Mouse (Mus musculus) midbrain, embryonic 16.5 days (tissue): Measurements from ENCODE around the gene Ror1. TPM values are rescaled to one million over a fixed set of nuclear protein-coding genes. Genes with fewer than 3 reads are reported as not detected.

ENCODE experiments used
- ATAC-seq: fragments of 200-750 bp; cut with Nextera tagmentation; 2 replicates; pipeline ENCODE4 v1.8.0; 2017; ENCODE audit warnings: moderate TSS enrichment
- H3K27ac ChIP-seq: fragments of 300-500 bp; sonication (generic); 2 replicates; pipeline ENCODE4 v1.5.1; 2014; ENCODE audit warnings: mild to moderate bottlenecking, low read length, mixed read lengths
- H3K27me3 ChIP-seq: fragments of 300-500 bp; sonication (generic); 2 replicates; pipeline ENCODE4 v1.6.1; 2014; ENCODE audit warnings: low read depth, low read length, mixed read lengths; ENCODE audit not compliant: control insufficient read depth, insufficient read depth
- H3K36me3 ChIP-seq: fragments of 300-500 bp; sonication (generic); 2 replicates; pipeline ENCODE4 v1.6.1; 2014; ENCODE audit warnings: mild to moderate bottlenecking, low read length, moderate library complexity, mixed read lengths; ENCODE audit not compliant: control insufficient read depth, insufficient read depth
- H3K4me1 ChIP-seq: fragments of 300-500 bp; sonication (generic); 2 replicates; pipeline ENCODE4 v1.6.1; 2014; ENCODE audit warnings: mild to moderate bottlenecking, low read length, mixed read lengths; ENCODE audit not compliant: control insufficient read depth, insufficient read depth
- H3K4me2 ChIP-seq: fragments of 300-500 bp; sonication (generic); 2 replicates; pipeline ENCODE4 v1.6.1; 2014; ENCODE audit warnings: mild to moderate bottlenecking, low read length, mixed read lengths
- H3K4me3 ChIP-seq: fragments of 300-500 bp; sonication (generic); 2 replicates; pipeline ENCODE4 v1.5.1; 2014; ENCODE audit warnings: low read depth, mild to moderate bottlenecking, low read length, moderate library complexity, mixed read lengths
- H3K9ac ChIP-seq: fragments of 300-500 bp; sonication (generic); 2 replicates; pipeline ENCODE4 v1.6.1; 2014; ENCODE audit warnings: low read depth, low read length, mixed read lengths
- H3K9me3 ChIP-seq: fragments of 300-500 bp; sonication (generic); replicated peaks from 2 replicates; pipeline ENCODE4 v1.6.1; 2014; ENCODE audit warnings: mild to moderate bottlenecking, low read length, mixed read lengths; ENCODE audit not compliant: control insufficient read depth, poor library complexity, severe bottlenecking
- WGBS: fragments of 180-500 bp; shearing (Covaris S2); extraction: QIAGEN DNeasy Blood & Tissue Kit; methylation state at CpG from one replicate; pipeline ENCODE4 v1.1.7; 2014; 5-methylcytosine and 5-hydroxymethylcytosine counted together
- polyA plus RNA-seq: library from polyadenylated mRNA; unstranded; fragments of >200 nt; fragmentation: Nextera tagmentation; extraction: Ambion mirVana; gene quantifications from 2 replicates; pipeline ENCODE4 v1.2.1, GENCODE M21; 2015

The Ror1 gene
- polyA plus RNA-seq, 1 experiment from 2014 or later: 0.84 TPM

- Histone ChIP-seq H3K4me1 (no peaks in the 10 kb centered on the region), H3K27me3 (no peaks in the 10 kb centered on the region), H3K9me3 (no peaks in the 10 kb centered on the region), H3K9ac (no peak overlapping the region), H3K27ac (no peak overlapping the region), H3K4me2 (no peak overlapping the region), H3K4me3 (no peak overlapping the region), H3K36me3 (no peaks in the 10 kb centered on the region)
- ATAC-seq: no peak
- 81% methylated on average over 6 of the region's 6 CpGs for WGBS
Observed at GRCm38 (mm10) chr4:100242061-100242756, 146.6 kb downstream of the Ror1 start.

- Histone ChIP-seq H3K4me3 (no peak overlapping the region), H3K4me2 (no peak overlapping the region), H3K9ac (no peak overlapping the region), H3K27ac (no peak overlapping the region), H3K9me3 (no peaks in the 10 kb centered on the region), H3K27me3 (no peaks in the 10 kb centered on the region), H3K36me3 (no peaks in the 10 kb centered on the region), H3K4me1 (no peaks in the 10 kb centered on the region)
- 86% methylated on average over 8 of the region's 8 CpGs for WGBS
- ATAC-seq: no peak
Observed at GRCm38 (mm10) chr4:100244250-100244649, 148.7 kb downstream of the Ror1 start.

GRCm38 (mm10) chr4:100244701-100245100, 149.1 kb downstream of the Ror1 start:
- H3K27me3 ChIP-seq: no peaks in the 10 kb centered on the region
- H3K4me2 ChIP-seq: no peak overlapping the region
- no peaks in the 10 kb centered on the region for H3K36me3 ChIP-seq
- 78% methylated on average over 6 of the region's 6 CpGs for WGBS
- H3K4me3 ChIP-seq: no peak overlapping the region
- no peak for ATAC-seq
- H3K9me3 ChIP-seq: no peaks in the 10 kb centered on the region
- H3K4me1 ChIP-seq: no peaks in the 10 kb centered on the region
- H3K9ac ChIP-seq: no peak overlapping the region
- no peak overlapping the region for H3K27ac ChIP-seq

GRCm38 (mm10) chr4:100247826-100248225, 152.2 kb downstream of the Ror1 start:
- Histone ChIP-seq H3K9me3 (no peaks in the 10 kb centered on the region), H3K4me2 (no peak overlapping the region), H3K4me1 (no peaks in the 10 kb centered on the region), H3K9ac (no peak overlapping the region), H3K4me3 (no peak overlapping the region), H3K27me3 (no peaks in the 10 kb centered on the region), H3K27ac (no peak overlapping the region), H3K36me3 (no peaks in the 10 kb centered on the region)
- 88% methylated on average over 7 of the region's 7 CpGs for WGBS
- ATAC-seq: no peak

GRCm38 (mm10) chr4:100248273-100248672, 152.7 kb downstream of the Ror1 start:
- no peak overlapping the region for H3K4me3 ChIP-seq
- no peaks in the 10 kb centered on the region for H3K9me3 ChIP-seq
- no peaks in the 10 kb centered on the region for H3K4me1 ChIP-seq
- no peak overlapping the region for H3K9ac ChIP-seq
- WGBS: 87% methylated on average over 2 of the region's 2 CpGs
- H3K27ac ChIP-seq: no peak overlapping the region
- no peaks in the 10 kb centered on the region for H3K36me3 ChIP-seq
- no peak overlapping the region for H3K4me2 ChIP-seq
- no peaks in the 10 kb centered on the region for H3K27me3 ChIP-seq
- ATAC-seq: no peak

- no peak overlapping the region for H3K9ac ChIP-seq
- 67% methylated on average over 2 of the region's 2 CpGs for WGBS
- H3K4me2 ChIP-seq: no peak overlapping the region
- no peaks in the 10 kb centered on the region for H3K36me3 ChIP-seq
- H3K4me1 ChIP-seq: no peaks in the 10 kb centered on the region
- H3K4me3 ChIP-seq: no peak overlapping the region
- H3K27me3 ChIP-seq: no peaks in the 10 kb centered on the region
- H3K9me3 ChIP-seq: no peaks in the 10 kb centered on the region
- H3K27ac ChIP-seq: no peak overlapping the region
- no peak for ATAC-seq
Observed at GRCm38 (mm10) chr4:100251270-100251669, 155.7 kb downstream of the Ror1 start.

- 80% methylated on average over 1 of the region's 1 CpGs for WGBS
- H3K4me3 ChIP-seq: no peak overlapping the region
- H3K4me2 ChIP-seq: no peak overlapping the region
- ATAC-seq: no peak
- H3K9me3 ChIP-seq: no peaks in the 10 kb centered on the region
- no peaks in the 10 kb centered on the region for H3K4me1 ChIP-seq
- no peaks in the 10 kb centered on the region for H3K36me3 ChIP-seq
- no peak overlapping the region for H3K27ac ChIP-seq
- no peak overlapping the region for H3K9ac ChIP-seq
- no peaks in the 10 kb centered on the region for H3K27me3 ChIP-seq
Observed at GRCm38 (mm10) chr4:100252050-100252449, 156.5 kb downstream of the Ror1 start.

GRCm38 (mm10) chr4:100252646-100253045, 157.1 kb downstream of the Ror1 start:
- Histone ChIP-seq H3K4me1 (no peaks in the 10 kb centered on the region), H3K9me3 (no peaks in the 10 kb centered on the region), H3K4me3 (no peak overlapping the region), H3K4me2 (no peak overlapping the region), H3K27me3 (no peaks in the 10 kb centered on the region), H3K9ac (no peak overlapping the region), H3K27ac (no peak overlapping the region), H3K36me3 (no peaks in the 10 kb centered on the region)
- WGBS: 81% methylated on average over 10 of the region's 10 CpGs
- ATAC-seq: no peak

GRCm38 (mm10) chr4:100253401-100253800, 157.8 kb downstream of the Ror1 start:
- ATAC-seq: no peak
- Histone ChIP-seq H3K4me1 (no peaks in the 10 kb centered on the region), H3K36me3 (no peaks in the 10 kb centered on the region), H3K9me3 (no peaks in the 10 kb centered on the region), H3K4me3 (no peak overlapping the region), H3K4me2 (no peak overlapping the region), H3K9ac (no peak overlapping the region), H3K27me3 (no peaks in the 10 kb centered on the region), H3K27ac (no peak overlapping the region)
- WGBS: 85% methylated on average over 9 of the region's 9 CpGs
